Mouse (Mus musculus) limb, embryonic 14.5 days (tissue): ENCODE results near the gene Litaf. TPM values are rescaled to one million over a fixed set of nuclear protein-coding genes. Genes with fewer than 3 reads are reported as not detected.

Source experiments
- ATAC-seq: fragments of 200-750 bp; cut with Nextera tagmentation; 2 replicates; pipeline ENCODE4 v1.8.0; 2017; ENCODE audit warnings: low read depth, moderate number of reproducible peaks, moderate TSS enrichment; ENCODE audit not compliant: low FRiP score
- DNase-seq: peaks from one replicate; pipeline ENCODE4 v3.0.0-alpha.2; 2015; ENCODE audit warnings: low spot score
- H3K27ac ChIP-seq: fragments of 300-500 bp; sonication (generic); replicated peaks from 2 replicates; pipeline ENCODE4 v1.5.1; 2014; ENCODE audit warnings: low read depth, mild to moderate bottlenecking, low read length, moderate library complexity, mixed read lengths
- H3K27me3 ChIP-seq: fragments of 300-500 bp; sonication (generic); 2 replicates; pipeline ENCODE4 v1.6.1; 2014; ENCODE audit warnings: low read length, mixed read lengths; ENCODE audit not compliant: control insufficient read depth, insufficient read depth
- H3K36me3 ChIP-seq: fragments of 300-500 bp; sonication (generic); 2 replicates; pipeline ENCODE4 v1.6.1; 2014; ENCODE audit warnings: mild to moderate bottlenecking, low read length, moderate library complexity, mixed read lengths; ENCODE audit not compliant: control insufficient read depth, insufficient read depth
- H3K4me1 ChIP-seq: fragments of 300-500 bp; sonication (generic); 2 replicates; pipeline ENCODE4 v1.6.1; 2014; ENCODE audit warnings: antibody characterized with exemption, low read length, mixed read lengths; ENCODE audit not compliant: control insufficient read depth, insufficient read depth
- H3K4me2 ChIP-seq: fragments of 300-500 bp; sonication (generic); replicated peaks from 2 replicates; pipeline ENCODE4 v1.6.1; 2014; ENCODE audit warnings: low read depth, mild to moderate bottlenecking, low read length, moderate library complexity; ENCODE audit not compliant: severe bottlenecking
- H3K4me3 ChIP-seq: fragments of 300-500 bp; sonication (generic); replicated peaks from 2 replicates; pipeline ENCODE4 v1.5.1; 2014; ENCODE audit warnings: low read length
- H3K9ac ChIP-seq: fragments of 300-500 bp; sonication (generic); 2 replicates; pipeline ENCODE4 v1.6.1; 2014; ENCODE audit warnings: mild to moderate bottlenecking, low read depth, low read length, moderate library complexity; ENCODE audit not compliant: severe bottlenecking
- H3K9me3 ChIP-seq: fragments of 300-500 bp; sonication (generic); 2 replicates; pipeline ENCODE4 v1.6.1; 2016; ENCODE audit warnings: low read length; ENCODE audit not compliant: control insufficient read depth
- POLR2A ChIP-seq: fragments of 200-500 bp; IDR thresholded peaks from 2 replicates; pipeline ENCODE4 v1.8.0; 2012; ENCODE audit warnings: inconsistent platforms, mild to moderate bottlenecking, moderate library complexity, borderline replicate concordance; ENCODE audit not compliant: insufficient read depth, insufficient read length; ENCODE audit errors: extremely low read depth
- WGBS: fragments of 180-500 bp; shearing (Covaris S2); extraction: QIAGEN DNeasy Blood & Tissue Kit; methylation state at CpG from one replicate; pipeline ENCODE4 v1.1.7; 2014; 5-methylcytosine and 5-hydroxymethylcytosine counted together
- polyA plus RNA-seq, 2 experiments: library from polyadenylated mRNA; depleted of rRNA in 1 of 2; stranded (reverse) in 1 of 2; unstranded in 1 of 2; fragments of >200 nt; fragmentation: Nextera tagmentation in 1 of 2; extraction: Ambion mirVana in 1 of 2; gene quantifications; 2 replicates each; pipeline versions ENCODE4 v1.2.1 to v1.2.3; 2012 to 2014

Litaf gene
- polyA plus RNA-seq, 2 experiments = 79.8 to 103 TPM

GRCm38 (mm10) chr16:10940661-10941060, 125.3 kb downstream of the Litaf start:
- no peak overlapping the region for H3K9ac ChIP-seq
- H3K36me3 ChIP-seq = no peaks in the 10 kb centered on the region
- WGBS = 81% methylated on average over 2 of the region's 2 CpGs
- no peak overlapping the region for H3K27ac ChIP-seq
- TF ChIP-seq POLR2A = no peak
- ATAC-seq (no peak), DNase-seq (no peak)
- H3K4me2 ChIP-seq = no peak overlapping the region
- H3K4me3 ChIP-seq = no peak overlapping the region
- no peaks in the 10 kb centered on the region for H3K4me1 ChIP-seq
- no peaks in the 10 kb centered on the region for H3K9me3 ChIP-seq
- no peaks in the 10 kb centered on the region for H3K27me3 ChIP-seq

- H3K9ac ChIP-seq = no peak overlapping the region
- no peaks in the 10 kb centered on the region for H3K4me1 ChIP-seq
- H3K9me3 ChIP-seq = no peaks in the 10 kb centered on the region
- no peak overlapping the region for H3K4me3 ChIP-seq
- H3K27ac ChIP-seq = no peak overlapping the region
- WGBS = 84% methylated on average over 4 of the region's 4 CpGs
- H3K4me2 ChIP-seq = no peak overlapping the region
- H3K27me3 ChIP-seq = no peaks in the 10 kb centered on the region
- no peak for DNase-seq
- no peak for ATAC-seq
- no peak for TF ChIP-seq POLR2A
- H3K36me3 ChIP-seq = no peaks in the 10 kb centered on the region
Measured at GRCm38 (mm10) chr16:10939932-10940331, 126.0 kb downstream of the Litaf start.

- Histone ChIP-seq H3K4me2 (no peak overlapping the region), H3K27me3 (no peaks in the 10 kb centered on the region), H3K9me3 (no peaks in the 10 kb centered on the region), H3K36me3 (no peaks in the 10 kb centered on the region), H3K4me1 (no peaks in the 10 kb centered on the region), H3K9ac (no peak overlapping the region), H3K27ac (no peak overlapping the region), H3K4me3 (no peak overlapping the region)
- 45% methylated on average over 11 of the region's 11 CpGs for WGBS
- TF ChIP-seq POLR2A = no peak
- ATAC-seq (no peak), DNase-seq (no peak)
Measured at GRCm38 (mm10) chr16:10937497-10937896, 128.5 kb downstream of the Litaf start.

- H3K27ac ChIP-seq = no peak overlapping the region
- no peaks in the 10 kb centered on the region for H3K27me3 ChIP-seq
- no peaks in the 10 kb centered on the region for H3K4me1 ChIP-seq
- H3K4me2 ChIP-seq = no peak overlapping the region
- ATAC-seq (no peak), DNase-seq (no peak)
- TF ChIP-seq POLR2A = no peak
- no peaks in the 10 kb centered on the region for H3K36me3 ChIP-seq
- no peak overlapping the region for H3K9ac ChIP-seq
- H3K4me3 ChIP-seq = no peak overlapping the region
- no peaks in the 10 kb centered on the region for H3K9me3 ChIP-seq
- WGBS = 48% methylated on average over 5 of the region's 5 CpGs
Measured at GRCm38 (mm10) chr16:10936700-10937319, 129.1 kb downstream of the Litaf start.

GRCm38 (mm10) chr16:10934047-10934446, 131.9 kb downstream of the Litaf start:
- 80% methylated on average over 1 of the region's 1 CpGs for WGBS
- H3K36me3 ChIP-seq = no peaks in the 10 kb centered on the region
- no peaks in the 10 kb centered on the region for H3K4me1 ChIP-seq
- no peak overlapping the region for H3K4me2 ChIP-seq
- ATAC-seq = no peak
- no peak for DNase-seq
- H3K9ac ChIP-seq = no peak overlapping the region
- H3K4me3 ChIP-seq = no peak overlapping the region
- H3K9me3 ChIP-seq = no peaks in the 10 kb centered on the region
- no peak overlapping the region for H3K27ac ChIP-seq
- no peak for TF ChIP-seq POLR2A
- no peaks in the 10 kb centered on the region for H3K27me3 ChIP-seq
